Mouse (Mus musculus) layer of hippocampus, postnatal 25 days (tissue): ENCODE measurements around the gene Ercc1. TPM values are rescaled to one million over a fixed set of nuclear protein-coding genes. Genes with fewer than 3 reads are reported as not detected.

Source experiments
- DNase-seq, 2 experiments: peaks; one replicate each; pipeline ENCODE4 v3.0.0; 2022; ENCODE audit warnings: mixed read lengths in 2 of 2, low spot score in 1 of 2; ENCODE audit errors: extremely low spot score in 1 of 2
- total RNA-seq, 2 experiments: library from RNA; stranded (reverse); gene quantifications; 2 replicates each; pipeline ENCODE4 v1.2.3; 2021

Ercc1 gene
- total RNA-seq, 2 experiments from 2014 or later, result 37.8 to 39.1 TPM

DNA sequence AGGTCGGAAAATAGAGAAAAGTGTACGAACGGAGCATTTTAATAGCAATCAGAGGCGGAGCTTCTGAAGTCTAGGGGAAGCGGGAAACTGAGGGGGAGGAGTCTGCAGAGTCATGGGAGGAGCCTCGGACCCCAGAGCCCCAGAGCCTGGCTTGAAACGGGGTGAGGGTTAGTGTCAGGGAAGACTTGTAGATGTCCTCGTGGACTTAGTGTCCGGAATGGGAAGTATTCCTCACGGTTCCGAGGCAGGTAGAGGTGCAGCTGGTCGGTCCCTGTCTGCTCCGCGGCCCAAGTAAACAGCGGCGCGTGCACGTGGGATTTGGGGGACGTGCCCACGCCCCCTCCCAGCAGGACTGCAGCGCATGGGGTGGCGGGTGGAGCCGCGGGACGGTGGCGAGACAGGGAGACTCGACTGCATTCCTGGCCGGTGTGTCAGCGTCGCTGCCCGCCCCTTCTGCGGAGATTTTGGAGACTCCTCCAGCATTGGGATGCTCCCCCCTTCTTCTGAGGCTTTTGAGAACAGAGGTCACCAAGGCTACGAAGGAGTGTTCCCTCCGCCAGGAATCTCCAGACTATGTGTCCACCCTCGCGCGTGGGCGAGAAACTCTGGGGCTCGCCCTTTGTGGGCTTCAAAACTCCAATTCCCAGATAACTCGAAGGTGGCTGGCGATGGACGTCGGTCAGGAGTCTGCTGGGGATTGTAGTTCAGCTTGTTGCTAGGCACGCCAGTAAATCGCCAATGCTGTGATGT, 15.5 kb downstream of the Ercc1 start:
- peak; percentile 37 to 53 for DNase-seq

DNA sequence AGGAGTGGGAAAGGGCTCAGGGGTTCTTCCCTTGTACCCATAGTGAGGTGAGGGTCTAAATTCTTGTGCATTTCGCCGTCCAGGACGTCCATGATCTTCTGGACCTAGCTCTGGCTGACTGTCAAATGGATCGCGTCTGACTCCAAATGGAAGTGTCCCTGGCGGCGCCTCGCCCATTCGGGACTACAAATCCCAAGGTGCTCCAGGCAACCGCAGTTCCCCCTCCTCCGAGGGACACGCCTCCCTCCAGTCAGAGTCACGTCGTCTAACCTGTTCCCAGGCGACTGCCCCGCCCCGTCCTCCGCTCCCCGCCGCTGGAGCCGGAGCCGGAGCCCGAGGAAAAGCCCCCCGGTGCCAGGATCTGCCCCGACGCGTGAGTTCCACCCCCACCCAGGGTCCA, 16.4 kb downstream of the Ercc1 start:
- DNase-seq, result peak; percentile 71 to 72

DNA sequence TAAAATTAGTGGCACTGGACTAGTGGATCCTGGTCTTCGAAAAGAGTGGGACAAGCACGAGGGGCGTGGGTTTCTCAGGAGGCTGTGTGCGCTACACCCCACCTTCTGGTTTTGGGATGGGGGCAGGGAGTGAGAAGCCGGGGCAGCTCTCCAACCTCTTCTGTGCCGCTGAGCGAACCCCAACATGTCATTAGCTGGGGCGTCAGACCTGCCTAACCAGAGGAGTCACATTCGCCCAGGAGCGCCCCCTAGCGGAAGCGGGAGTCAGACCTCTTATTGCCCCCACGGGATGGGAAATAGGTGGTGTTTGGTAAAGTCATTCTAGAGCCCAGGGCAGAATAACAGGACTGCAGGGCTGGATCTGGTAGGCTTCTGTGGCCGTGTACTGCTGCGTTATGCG, 17.1 kb downstream of the Ercc1 start:
- peak; percentile 67 to 87 for DNase-seq

DNA sequence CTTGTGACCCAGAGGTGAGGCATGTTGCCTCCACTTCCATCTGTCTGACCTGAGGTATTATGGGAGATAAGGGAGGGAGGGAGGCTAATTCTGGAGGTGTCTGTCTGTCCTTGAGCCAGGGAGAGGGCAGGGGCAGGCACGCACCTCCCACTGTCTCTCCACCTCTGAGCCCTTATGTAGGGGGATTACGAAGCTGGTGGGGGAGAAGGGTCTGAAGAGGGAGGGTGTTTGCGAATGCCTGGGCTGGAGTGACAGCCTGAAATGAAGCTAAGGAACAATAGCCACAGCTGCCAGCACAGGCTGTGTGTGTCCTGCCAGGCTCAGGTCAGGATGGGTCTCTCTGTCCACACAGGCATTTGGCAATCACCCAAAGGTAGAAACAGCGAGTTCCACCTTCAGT, 17.7 kb downstream of the Ercc1 start:
- DNase-seq, result no peak

GRCm38 (mm10) chr7:19363881-19364280, 19.3 kb downstream of the Ercc1 start:
- DNase-seq, result peak in 1 of 2 experiments; percentile 62

DNA sequence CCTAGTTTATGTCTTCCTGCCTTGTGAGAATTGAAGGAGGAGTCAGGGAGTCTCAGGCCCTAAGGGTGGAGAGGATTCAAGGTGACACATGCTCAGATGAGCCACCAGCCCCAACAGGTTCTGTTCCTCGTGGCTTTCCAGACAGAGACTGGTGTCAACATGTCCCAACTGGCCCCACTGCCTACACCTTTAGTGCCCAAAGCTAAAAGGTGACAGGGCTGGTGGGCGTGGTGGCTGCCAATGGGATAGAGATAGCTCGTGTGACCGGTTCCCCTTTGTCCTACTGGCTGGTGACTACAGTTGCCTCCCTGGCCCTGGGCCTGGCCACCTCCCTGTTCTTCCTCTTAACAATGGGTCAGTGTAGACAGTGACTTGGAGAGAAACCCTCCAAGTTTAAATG, 20.8 kb downstream of the Ercc1 start:
- DNase-seq, result no peak

GRCm38 (mm10) chr7:19368380-19368779, 23.8 kb downstream of the Ercc1 start:
- DNase-seq, result no peak

DNA sequence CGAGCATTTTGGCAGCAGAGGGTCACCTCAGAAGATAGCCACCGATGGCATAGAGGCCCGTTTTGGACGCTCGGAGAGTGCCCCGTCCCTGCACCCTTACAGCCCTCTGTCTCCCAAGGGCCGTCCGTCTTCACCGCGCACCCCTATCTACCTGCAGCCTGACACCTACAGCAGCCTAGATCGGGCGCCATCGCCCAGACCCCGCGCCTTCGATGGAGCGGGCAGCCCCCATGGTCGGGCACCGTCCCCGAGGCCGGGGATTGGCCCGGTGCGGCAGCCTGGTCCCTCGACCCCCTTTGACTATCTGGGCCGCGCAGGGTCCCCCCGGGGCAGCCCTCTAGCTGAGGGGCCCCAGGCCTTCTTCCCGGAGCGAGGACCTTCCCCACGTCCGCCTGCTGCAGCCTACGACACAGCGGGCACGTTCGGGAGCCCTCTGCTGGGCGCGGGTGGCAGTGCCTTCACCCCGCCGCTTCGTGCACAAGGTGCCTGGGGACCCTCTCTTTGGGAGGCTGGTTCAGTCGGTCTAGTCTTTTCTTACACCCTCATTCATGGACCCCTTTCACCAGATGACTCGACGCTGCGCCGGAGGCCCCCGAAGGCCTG, 25.3 kb downstream of the Ercc1 start:
- peak; percentile 62 to 79 for DNase-seq

DNA sequence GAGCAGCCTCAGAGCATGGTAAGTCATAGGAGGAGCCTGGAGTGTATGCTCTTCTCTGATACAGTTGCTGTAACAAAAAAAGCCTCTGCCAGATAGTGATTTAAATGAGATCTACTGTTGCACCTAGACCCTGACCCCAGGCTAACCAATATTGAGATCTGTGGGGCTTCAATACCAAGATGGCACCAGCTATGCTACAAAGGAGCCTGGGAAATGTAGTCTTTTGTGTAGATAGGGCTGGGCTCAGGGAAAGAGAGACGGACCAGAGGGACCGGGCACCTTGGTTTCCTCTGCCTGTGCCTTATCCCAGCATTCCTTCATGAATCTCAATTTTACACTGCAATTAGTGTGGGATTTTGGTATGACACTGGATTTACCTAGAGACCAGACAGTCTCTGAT, 28.8 kb downstream of the Ercc1 start:
- DNase-seq, result no peak

DNA sequence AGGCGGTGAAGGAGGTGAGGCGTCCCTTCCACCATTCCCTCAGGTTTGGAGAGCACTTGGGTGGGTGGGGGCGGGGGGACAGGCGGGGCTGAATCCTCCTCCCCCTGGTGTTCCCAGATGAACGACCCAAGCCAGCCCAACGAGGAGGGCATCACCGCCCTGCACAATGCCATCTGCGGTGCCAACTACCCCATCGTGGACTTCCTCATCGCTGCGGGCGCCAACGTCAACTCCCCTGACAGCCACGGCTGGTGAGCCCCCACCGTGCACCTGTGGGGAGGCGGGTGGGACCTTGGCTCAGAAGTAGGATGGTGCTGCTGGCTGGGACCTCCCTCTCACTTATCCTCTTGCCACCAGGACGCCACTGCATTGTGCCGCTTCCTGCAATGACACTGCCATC, 30.8 kb downstream of the Ercc1 start:
- DNase-seq, result no peak

DNA sequence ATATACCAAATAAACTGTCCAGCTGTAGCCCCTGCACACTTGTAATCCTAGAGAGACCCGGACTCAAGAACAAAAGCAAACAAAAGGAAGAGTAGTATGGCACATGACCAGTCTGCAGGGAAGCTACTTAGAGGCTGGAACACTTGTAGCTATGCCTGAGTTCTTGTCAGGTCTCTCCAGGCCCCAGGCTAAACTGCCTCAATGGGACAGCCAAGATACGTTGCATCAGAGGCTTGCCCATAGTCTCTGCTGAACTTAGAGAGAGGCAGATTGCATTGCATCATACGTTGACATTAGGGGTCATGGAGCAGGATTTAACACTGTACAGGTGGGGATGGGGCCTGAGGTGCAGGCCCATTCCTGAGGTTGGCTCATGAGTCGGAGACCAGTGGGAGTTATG, 31.4 kb downstream of the Ercc1 start:
- DNase-seq, result no peak

- DNase-seq, result no peak
These were observed 33.5 kb downstream of the Ercc1 start for GRCm38 (mm10) chr7:19378049-19378448.

- peak; percentile 95 to 96 for DNase-seq
These were observed 37.0 kb downstream of the Ercc1 start, which contains the start of gene Ercc2 for GRCm38 (mm10) chr7:19381377-19382165. Gene Ercc2, plus strand, starts transcription at chr7:19382010.

DNA sequence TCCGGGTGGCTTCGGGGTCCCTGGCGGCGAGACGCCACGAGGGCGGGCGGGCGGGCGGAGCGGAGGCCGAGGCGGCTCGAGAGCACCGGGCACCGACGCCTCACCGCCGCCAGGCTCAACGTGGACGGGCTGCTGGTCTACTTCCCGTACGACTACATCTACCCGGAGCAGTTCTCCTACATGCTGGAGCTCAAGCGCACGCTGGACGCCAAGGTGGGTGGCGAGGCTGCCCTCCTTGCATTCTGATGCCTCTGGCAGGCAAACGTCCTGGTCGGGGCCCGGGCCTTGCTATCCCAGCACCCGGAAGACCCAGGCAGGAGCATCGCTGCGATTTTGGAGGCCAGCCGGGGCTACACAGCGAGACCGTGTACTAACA, 37.6 kb downstream of the Ercc1 start:
- DNase-seq, result peak; percentile 26 to 49

- no peak for DNase-seq
These were observed 39.1 kb downstream of the Ercc1 start for GRCm38 (mm10) chr7:19383708-19384107.

DNA sequence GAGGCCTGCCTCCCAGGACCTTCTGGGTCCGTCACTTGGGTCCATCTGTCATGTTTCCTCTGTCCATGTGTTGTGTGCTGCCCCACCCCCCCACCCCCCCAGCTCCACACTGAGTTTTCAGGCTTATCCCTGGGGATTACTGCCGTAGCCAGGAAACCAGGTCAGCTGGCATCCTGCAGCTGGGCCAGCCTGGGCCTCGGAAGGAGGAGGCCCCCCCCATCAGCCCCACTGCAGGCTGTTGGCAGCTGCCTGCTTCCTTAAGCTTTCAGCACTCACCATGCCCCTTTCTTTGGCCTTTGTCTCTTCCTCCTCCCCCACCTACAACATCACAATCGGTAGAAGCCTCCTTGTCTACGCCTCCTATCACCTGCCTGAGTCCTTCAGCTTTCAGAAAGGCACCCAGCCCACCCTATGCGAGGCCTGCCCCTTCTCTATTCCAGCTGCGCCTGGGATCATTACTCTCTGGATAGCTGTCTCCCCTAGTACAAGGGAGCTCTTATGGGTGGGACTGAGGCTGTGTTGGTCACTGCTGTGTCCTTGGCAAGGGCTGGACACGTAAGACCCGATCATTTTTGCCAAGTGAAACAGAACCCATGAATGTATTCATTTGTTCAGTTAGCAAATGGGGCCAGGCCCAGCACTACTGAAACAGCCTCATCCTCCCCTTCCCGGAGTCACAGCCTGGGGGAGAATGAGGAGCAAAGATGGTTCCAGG, 44.3 kb downstream of the Ercc1 start:
- no peak for DNase-seq

- DNase-seq, result no peak
These were observed 49.9 kb downstream of the Ercc1 start for GRCm38 (mm10) chr7:19394484-19394883.

DNA sequence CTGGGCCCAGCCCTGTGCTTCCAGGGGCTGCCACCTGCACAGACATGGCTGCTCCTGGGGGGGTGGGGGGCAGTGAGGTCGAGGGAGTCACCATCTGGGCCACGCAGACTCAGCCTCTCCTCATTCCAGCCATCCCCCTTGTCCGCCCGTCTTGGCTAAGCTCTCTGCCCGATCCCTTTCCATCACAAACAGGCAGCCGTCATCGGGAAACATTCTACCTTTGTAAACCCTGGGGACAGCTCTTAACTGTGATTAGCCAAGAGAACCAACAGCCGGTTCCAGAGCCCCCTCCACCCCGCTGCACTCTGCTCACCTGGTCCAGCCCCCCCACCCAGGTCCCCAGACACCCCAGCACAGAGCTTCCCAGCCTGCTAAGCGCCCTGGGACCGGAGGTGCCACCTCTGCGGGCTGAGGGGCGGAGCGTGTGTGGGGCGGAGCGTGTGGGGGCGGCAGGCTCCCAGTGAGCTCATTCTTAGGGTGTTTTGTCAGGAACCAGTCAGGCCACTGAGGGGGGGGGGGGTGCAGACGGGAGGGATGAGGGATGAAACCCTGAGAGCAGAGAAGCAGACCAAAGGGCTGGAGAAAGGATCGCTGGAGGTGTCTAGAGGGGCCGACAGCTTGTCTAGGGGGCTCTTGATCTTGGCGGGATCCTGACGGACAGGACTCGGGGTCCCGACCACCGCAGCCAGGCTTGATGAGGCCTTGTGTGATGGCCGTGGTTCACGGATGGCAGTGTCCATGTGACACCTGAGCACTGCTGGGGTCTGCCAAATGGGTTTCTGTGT, 55.1 kb downstream of the Ercc1 start:
- DNase-seq, result no peak

GRCm38 (mm10) chr7:19400946-19401345, 56.4 kb downstream of the Ercc1 start:
- no peak for DNase-seq

GRCm38 (mm10) chr7:19402535-19403112, 58.0 kb downstream of the Ercc1 start:
- no peak for DNase-seq
